Mouse (Mus musculus): ENCODE data around the gene Uba3. TPM values are rescaled to one million over a fixed set of nuclear protein-coding genes. Genes with fewer than 3 reads are reported as not detected.

Gene Uba3
- polyA plus RNA-seq, 1 experiment from 2014 or later, result 57.8 TPM

GRCm38 (mm10) chr6:97222931-97223467, 17.6 kb upstream of the Uba3 start:
- Histone ChIP-seq H3K4me3 (ENCODE audit: inconsistent target) (no peak overlapping the region), H3K27ac (peak overlapping the region; percentile 46), H3K79me2 (ENCODE audit: inconsistent target) (peaks cover 95% of the 10 kb centered on the region), H3K36me3 (ENCODE audit: inconsistent target) (peaks cover 10% of the 10 kb centered on the region; the same call in 1 of the 2 replicates)
- WGBS (ENCODE audit: missing documents), result 14% methylated on average over 5 of the region's 5 CpGs

- Histone ChIP-seq H3K79me2 (ENCODE audit: inconsistent target) (peaks cover 95% of the 10 kb centered on the region), H3K4me3 (ENCODE audit: inconsistent target) (no peak overlapping the region), H3K36me3 (ENCODE audit: inconsistent target) (peaks cover 10% of the 10 kb centered on the region; the same call in 1 of the 2 replicates), H3K27ac (peak overlapping the region; percentile 46)
- WGBS (ENCODE audit: missing documents), result 44% methylated on average over 6 of the region's 6 CpGs
These were observed 16.9 kb upstream of the Uba3 start for GRCm38 (mm10) chr6:97222321-97222720.

- peaks cover 95% of the 10 kb centered on the region for H3K79me2 ChIP-seq (ENCODE audit: inconsistent target)
- peaks cover 5% of the 10 kb centered on the region; the same call in 1 of the 2 replicates for H3K36me3 ChIP-seq (ENCODE audit: inconsistent target)
- WGBS (ENCODE audit: missing documents), result 41% methylated on average over 15 of the region's 15 CpGs
- H3K4me3 ChIP-seq (ENCODE audit: inconsistent target), result no peak overlapping the region
- H3K27ac ChIP-seq, result peak overlapping the region; percentile 46; the same call in 1 of the 2 replicates
These were observed 16.0 kb upstream of the Uba3 start for GRCm38 (mm10) chr6:97221205-97222025.

GRCm38 (mm10) chr6:97220672-97221071, 15.2 kb upstream of the Uba3 start:
- H3K79me2 ChIP-seq (ENCODE audit: inconsistent target), result peaks cover 95% of the 10 kb centered on the region
- H3K27ac ChIP-seq, result no peak overlapping the region
- peaks cover 5% of the 10 kb centered on the region; the same call in 1 of the 2 replicates for H3K36me3 ChIP-seq (ENCODE audit: inconsistent target)
- no peak overlapping the region for H3K4me3 ChIP-seq (ENCODE audit: inconsistent target)
- 73% methylated on average over 3 of the region's 5 CpGs for WGBS (ENCODE audit: missing documents)

- no peak overlapping the region for H3K27ac ChIP-seq
- H3K36me3 ChIP-seq (ENCODE audit: inconsistent target), result no peaks in the 10 kb centered on the region
- H3K4me3 ChIP-seq (ENCODE audit: inconsistent target), result no peak overlapping the region
- H3K79me2 ChIP-seq (ENCODE audit: inconsistent target), result peaks cover 97% of the 10 kb centered on the region
- WGBS (ENCODE audit: missing documents), result 85% methylated on average over 4 of the region's 4 CpGs
These were observed 10.8 kb upstream of the Uba3 start for GRCm38 (mm10) chr6:97216154-97216821.

- Histone ChIP-seq H3K36me3 (ENCODE audit: inconsistent target) (no peaks in the 10 kb centered on the region), H3K79me2 (ENCODE audit: inconsistent target) (peaks cover 61% of the 10 kb centered on the region), H3K4me3 (ENCODE audit: inconsistent target) (peak overlapping the region; percentile 99), H3K27ac (peak overlapping the region; percentile 90)
- WGBS (ENCODE audit: missing documents), result 2% methylated on average over 12 of the region's 12 CpGs
These were observed 6.5 kb upstream of the Uba3 start for GRCm38 (mm10) chr6:97211981-97212380.

- H3K36me3 ChIP-seq (ENCODE audit: inconsistent target), result no peaks in the 10 kb centered on the region
- H3K79me2 ChIP-seq (ENCODE audit: inconsistent target), result peaks cover 52% of the 10 kb centered on the region
- under 1% methylated on average over 22 of the region's 22 CpGs for WGBS (ENCODE audit: missing documents)
- H3K27ac ChIP-seq, result peak overlapping the region; percentile 90
- peak overlapping the region; percentile 99 for H3K4me3 ChIP-seq (ENCODE audit: inconsistent target)
These were observed 5.6 kb upstream of the Uba3 start for GRCm38 (mm10) chr6:97210962-97211601.

GRCm38 (mm10) chr6:97210191-97210961, 4.9 kb upstream of the Uba3 start, which contains the start of gene Arl6ip5:
Gene Arl6ip5, plus strand, starts transcription at chr6:97210689.
- H3K79me2 ChIP-seq (ENCODE audit: inconsistent target), result peaks cover 45% of the 10 kb centered on the region
- peak within 1 kb of the TSS; percentile 90 for H3K27ac ChIP-seq
- WGBS (ENCODE audit: missing documents), result 8% methylated on average over 32 of the region's 32 CpGs
- no peaks in the 10 kb centered on the region for H3K36me3 ChIP-seq (ENCODE audit: inconsistent target)
- H3K4me3 ChIP-seq (ENCODE audit: inconsistent target), result peak within 1 kb of the TSS; percentile 99

GRCm38 (mm10) chr6:97209751-97210150, 4.3 kb upstream of the Uba3 start:
- 94% methylated on average over 4 of the region's 4 CpGs for WGBS (ENCODE audit: missing documents)
- Histone ChIP-seq H3K27ac (no peak overlapping the region), H3K79me2 (ENCODE audit: inconsistent target) (peaks cover 44% of the 10 kb centered on the region), H3K4me3 (ENCODE audit: inconsistent target) (no peak overlapping the region), H3K36me3 (ENCODE audit: inconsistent target) (no peaks in the 10 kb centered on the region)

GRCm38 (mm10) chr6:97209201-97209600, 3.8 kb upstream of the Uba3 start:
- Histone ChIP-seq H3K4me3 (ENCODE audit: inconsistent target) (no peak overlapping the region), H3K36me3 (ENCODE audit: inconsistent target) (no peaks in the 10 kb centered on the region), H3K27ac (no peak overlapping the region), H3K79me2 (ENCODE audit: inconsistent target) (peaks cover 44% of the 10 kb centered on the region)
- 55% methylated on average over 3 of the region's 3 CpGs for whole genome bisulfite sequencing (ENCODE audit: missing documents)

- Histone ChIP-seq H3K4me3 (ENCODE audit: inconsistent target) (no peak overlapping the region), H3K27ac (no peak overlapping the region), H3K79me2 (ENCODE audit: inconsistent target) (peaks cover 45% of the 10 kb centered on the region), H3K36me3 (ENCODE audit: inconsistent target) (no peaks in the 10 kb centered on the region)
- 41% methylated on average over 3 of the region's 3 CpGs for WGBS (ENCODE audit: missing documents)
These were observed 3.0 kb upstream of the Uba3 start for GRCm38 (mm10) chr6:97208406-97208805.

- H3K79me2 ChIP-seq (ENCODE audit: inconsistent target), result peaks cover 45% of the 10 kb centered on the region
- WGBS (ENCODE audit: missing documents), result 68% methylated on average over 4 of the region's 4 CpGs
- H3K36me3 ChIP-seq (ENCODE audit: inconsistent target), result no peaks in the 10 kb centered on the region
- no peak overlapping the region for H3K4me3 ChIP-seq (ENCODE audit: inconsistent target)
- no peak overlapping the region for H3K27ac ChIP-seq
These were observed 1.6 kb upstream of the Uba3 start for GRCm38 (mm10) chr6:97207085-97207484.

GRCm38 (mm10) chr6:97204952-97205351, 495 bp downstream of the Uba3 start:
- peak overlapping the region; percentile 46 for H3K4me3 ChIP-seq (ENCODE audit: inconsistent target)
- H3K79me2 ChIP-seq (ENCODE audit: inconsistent target), result peaks cover 53% of the 10 kb centered on the region
- peak overlapping the region; percentile 33 for H3K27ac ChIP-seq
- WGBS (ENCODE audit: missing documents), result 0% methylated on average over 11 of the region's 16 CpGs
- H3K36me3 ChIP-seq (ENCODE audit: inconsistent target), result 0 out of 2 replicates have a peak, but pooled peaks cover 9% of the 10 kb centered on the region
